Mouse (Mus musculus) brain, adult 2 months (tissue): ENCODE results near the gene Selenon.

Source experiments
- DNase-seq: peaks from one replicate; pipeline ENCODE4 v3.0.0; 2011; ENCODE audit warnings: low read depth, low spot score

Selenon gene

GRCm38 (mm10) chr4:134546814-134547705 is 4.9 kb downstream of the Selenon start:
- peak; percentile 79 for DNase-seq

- DNase-seq = peak; percentile 95
Measured at GRCm38 (mm10) chr4:134543261-134543660, 8.7 kb downstream of the Selenon start.

DNA sequence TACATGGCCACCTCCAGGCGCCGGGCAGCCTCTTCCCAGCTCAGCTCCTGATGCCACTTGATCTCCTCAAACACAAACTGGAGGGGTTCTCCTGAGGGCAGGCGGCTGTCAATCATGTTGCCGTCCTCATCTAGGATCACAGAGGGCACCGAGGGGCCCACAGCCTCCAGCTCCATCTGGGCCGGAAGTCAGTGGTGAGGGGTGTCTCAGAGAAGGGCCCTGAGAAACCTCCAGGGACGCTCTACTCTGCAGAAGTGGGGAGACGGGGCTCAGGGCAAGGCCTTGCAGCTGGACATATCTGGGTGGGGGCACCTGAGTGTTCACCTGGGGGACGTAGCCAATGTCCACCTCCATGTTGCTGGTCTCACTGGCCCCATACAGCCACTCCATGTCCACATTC is 9.2 kb downstream of the Selenon start:
- no peak for DNase-seq

GRCm38 (mm10) chr4:134538997-134539580 is 12.9 kb downstream of the Selenon start:
- DNase-seq = peak; percentile 44

- peak; percentile 88 for DNase-seq
Measured at GRCm38 (mm10) chr4:134535787-134536151, 16.2 kb downstream of the Selenon start.

DNA sequence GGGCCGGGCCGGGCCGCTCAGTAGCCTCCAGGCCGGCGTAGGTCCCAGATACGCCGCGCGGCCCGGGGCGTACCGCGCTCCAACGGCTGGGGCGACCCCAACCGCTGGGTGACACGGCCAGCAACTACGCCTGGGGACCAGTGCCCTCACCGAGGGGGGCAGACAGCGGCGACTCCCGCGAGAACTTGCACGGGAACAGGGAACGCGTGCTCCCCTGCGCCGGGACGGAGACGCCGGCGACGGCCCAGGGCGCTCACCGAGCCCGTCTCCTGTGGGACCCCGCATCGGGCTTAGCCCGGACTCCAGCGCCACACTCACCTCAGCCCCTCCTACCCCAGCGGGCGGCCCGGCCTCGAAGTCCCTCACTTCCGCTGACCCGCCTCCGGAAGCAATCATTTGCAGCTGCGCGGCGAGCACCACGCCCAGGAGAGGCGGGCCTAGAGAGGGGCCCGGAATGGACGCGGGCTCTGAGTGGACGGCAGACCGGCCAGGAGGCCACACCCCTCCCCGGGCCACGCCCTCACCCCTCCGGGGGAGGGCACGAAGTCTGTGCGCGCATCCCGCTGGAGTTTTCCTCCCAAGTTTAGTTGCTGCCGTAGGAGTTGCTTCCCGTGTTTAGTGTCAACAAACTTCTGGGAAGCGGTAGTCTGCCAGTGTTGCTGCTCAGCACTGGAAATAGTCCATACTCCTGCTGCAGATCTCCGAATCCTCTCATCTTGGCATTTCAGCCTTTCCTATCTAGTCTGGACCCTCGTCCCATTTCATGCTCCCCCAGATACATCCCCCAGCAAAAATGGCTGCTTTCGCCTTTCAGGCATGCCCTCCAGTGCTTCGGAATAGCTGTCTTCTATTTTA is 16.8 kb downstream of the Selenon start, which contains the start of gene Mtfr1l:
Gene Mtfr1l, minus strand, starts transcription at position 456 of the 855 bp plus-strand sequence.
- DNase-seq = peak; percentile 99

DNA sequence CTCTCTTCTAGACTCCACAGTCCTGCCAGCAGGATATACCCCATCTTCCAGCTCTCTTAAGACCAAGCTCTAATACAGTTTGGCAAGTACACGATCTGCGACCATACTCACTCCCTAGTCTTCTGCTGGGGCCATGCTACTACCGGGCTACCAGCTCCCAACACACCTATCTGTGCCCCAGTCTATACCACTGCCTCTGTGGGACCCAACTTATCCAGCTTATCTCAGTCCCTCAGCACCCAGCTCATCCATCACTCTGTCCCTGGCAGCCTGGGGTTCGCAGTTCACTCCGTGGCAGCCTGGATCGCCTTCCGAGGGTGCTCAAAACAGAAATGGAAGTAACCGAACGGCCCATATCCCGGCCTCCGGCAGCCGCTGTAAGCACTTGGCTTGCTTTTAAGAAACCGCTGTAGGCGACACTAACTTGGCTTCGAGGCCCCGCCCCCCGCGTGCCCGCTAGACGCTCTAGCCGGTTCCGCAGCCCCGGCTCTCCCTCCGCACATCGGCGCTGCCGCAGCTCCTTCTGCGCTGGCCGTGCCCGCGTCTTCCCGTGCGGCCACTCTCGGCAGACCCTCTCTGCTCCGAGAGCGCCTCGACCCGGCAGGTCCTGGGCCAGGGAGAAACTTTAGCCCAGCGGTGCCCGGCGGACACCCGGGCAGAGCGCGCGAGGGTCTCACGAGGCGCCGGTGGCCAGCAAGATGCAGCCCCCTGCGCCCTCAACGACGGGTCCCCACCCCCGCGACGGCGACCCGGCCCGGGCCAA is 17.7 kb downstream of the Selenon start:
- peak; percentile 54 for DNase-seq

GRCm38 (mm10) chr4:134533421-134533820 is 18.5 kb downstream of the Selenon start:
- no peak for DNase-seq

DNA sequence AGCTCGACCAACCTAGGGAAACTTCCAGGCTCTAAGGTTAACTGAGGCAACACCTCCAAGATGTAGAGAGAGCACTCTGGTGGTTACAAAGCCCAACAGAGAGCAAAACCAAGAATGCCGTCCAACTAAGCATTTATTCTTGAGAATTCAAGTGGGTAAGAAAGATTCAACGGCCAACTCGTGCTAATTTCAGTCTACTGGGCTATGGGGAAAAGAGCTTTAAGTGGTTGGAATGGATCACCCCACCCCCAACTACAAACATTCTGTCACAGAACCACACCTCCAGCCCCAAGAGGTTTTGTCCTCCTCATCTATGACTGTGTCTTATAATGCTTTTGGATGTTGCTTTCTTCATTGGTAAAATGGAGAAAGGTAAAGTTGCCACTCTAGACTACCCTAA is 19.0 kb downstream of the Selenon start:
- no peak for DNase-seq

GRCm38 (mm10) chr4:134526220-134526619 is 25.7 kb downstream of the Selenon start:
- DNase-seq = no peak

DNA sequence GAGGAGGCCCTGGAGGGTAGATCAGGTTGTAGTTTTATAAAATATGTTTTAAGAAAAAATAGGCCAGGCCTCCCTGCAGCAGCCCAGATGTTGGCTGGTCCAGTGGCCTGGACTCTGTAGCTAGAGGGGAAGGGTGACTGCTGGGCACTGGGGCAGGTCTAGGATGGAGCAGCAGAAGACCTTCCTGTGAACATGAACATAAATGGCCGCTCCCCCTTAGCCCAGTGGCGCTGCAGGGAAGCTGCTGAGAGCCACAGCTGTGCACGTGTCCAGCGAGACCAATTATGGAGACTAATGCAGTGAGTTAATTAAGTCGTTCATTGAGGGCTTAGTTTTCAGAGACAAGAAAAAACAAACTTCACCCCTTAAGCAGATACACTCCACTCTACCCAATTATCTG is 26.2 kb downstream of the Selenon start:
- DNase-seq = no peak

DNA sequence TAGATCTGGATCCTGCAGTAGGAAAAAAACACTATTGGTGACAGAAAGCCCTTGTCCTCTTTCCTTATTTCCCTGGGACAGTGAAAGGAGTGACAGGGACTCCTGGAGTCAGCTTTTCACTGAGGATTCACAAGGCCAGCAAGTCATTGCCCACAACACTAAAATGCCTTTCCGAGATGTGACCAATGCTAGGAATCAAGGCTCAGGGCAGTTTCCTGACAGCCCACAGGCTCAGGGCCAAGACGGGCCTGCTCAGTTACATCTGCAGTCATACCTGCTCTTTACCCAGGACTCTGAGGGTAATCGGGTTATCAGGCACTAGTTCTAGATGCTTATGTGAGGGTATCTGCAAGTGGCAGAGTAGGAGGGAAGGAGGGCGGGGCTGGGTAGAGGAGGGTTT is 28.5 kb downstream of the Selenon start:
- DNase-seq = no peak

DNA sequence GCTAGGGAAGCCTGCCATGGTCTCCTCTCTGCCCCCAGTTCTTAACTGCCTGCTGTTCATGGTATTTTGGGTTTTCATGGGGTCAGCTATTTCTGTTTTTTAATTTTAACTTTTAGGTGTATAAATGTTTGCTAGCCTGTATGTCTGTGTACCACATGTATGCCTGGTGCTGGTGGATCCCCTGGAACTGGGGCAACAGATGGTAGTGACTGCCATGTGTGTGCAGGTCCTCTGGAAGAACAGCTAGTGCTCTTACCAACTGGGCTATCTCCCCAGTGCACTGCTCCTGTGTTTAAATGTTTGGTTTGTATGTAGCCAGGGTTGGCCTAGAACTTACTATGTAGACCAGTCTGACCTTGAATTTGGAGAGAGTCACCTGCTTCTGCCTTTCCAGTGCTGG is 32.7 kb downstream of the Selenon start:
- peak; percentile 64 for DNase-seq

GRCm38 (mm10) chr4:134518541-134518940 is 33.4 kb downstream of the Selenon start:
- peak; percentile 63 for DNase-seq

GRCm38 (mm10) chr4:134517719-134518118 is 34.2 kb downstream of the Selenon start:
- peak; percentile 79 for DNase-seq

GRCm38 (mm10) chr4:134516981-134517380 is 35.0 kb downstream of the Selenon start:
- DNase-seq = peak; percentile 91

DNA sequence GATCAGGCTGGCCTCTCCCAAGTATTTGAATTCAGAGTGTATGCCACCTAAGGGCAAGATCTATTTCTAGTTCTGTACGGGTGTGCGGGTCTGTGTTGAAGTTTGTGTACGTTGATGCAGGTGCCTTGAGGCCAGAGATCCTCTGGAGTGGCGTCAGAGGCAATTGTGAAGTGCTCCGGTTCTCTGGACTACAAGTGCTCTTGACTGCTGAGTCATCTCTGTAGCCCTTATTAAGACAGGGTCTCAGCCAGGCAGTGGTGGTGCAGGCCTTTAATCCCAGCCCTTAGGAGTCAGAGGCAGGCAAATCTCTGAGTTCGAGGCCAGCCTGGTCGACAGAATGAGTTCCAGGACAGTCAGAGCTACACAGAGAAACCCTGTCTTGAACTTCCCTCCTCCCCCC is 36.4 kb downstream of the Selenon start:
- DNase-seq = no peak

- no peak for DNase-seq
Measured at GRCm38 (mm10) chr4:134514309-134514930, 37.5 kb downstream of the Selenon start.

- DNase-seq = no peak
Measured at GRCm38 (mm10) chr4:134512798-134513197, 39.2 kb downstream of the Selenon start.

GRCm38 (mm10) chr4:134511730-134512129 is 40.2 kb downstream of the Selenon start:
- DNase-seq = no peak
